Mouse (Mus musculus) left cerebral cortex, postnatal 14 days (tissue): Measurements from ENCODE around the gene Tgm3. TPM values are rescaled to one million over a fixed set of nuclear protein-coding genes. Genes with fewer than 3 reads are reported as not detected.
A peak's percentile ranks its signal among the peaks of the same experiment; 100 is the strongest.

Experiments used
- DNase-seq, 2 experiments: peaks; one replicate each; pipeline ENCODE4 v3.0.0; 2021 to 2022; ENCODE audit warnings: low spot score in 2 of 2, mixed read lengths in 1 of 2
- intact Hi-C: fragments of 180-260 bp; cut with DNase I; formaldehyde crosslinking; loops from one replicate; pipeline ENCODE4 v1.15.1; 2025
- microRNA-seq, 2 experiments: library from miRNA; unstranded; fragments of <30 nt; microRNA quantifications; one replicate each; pipeline ENCODE4 v1.2.0; 2022
- total RNA-seq, 2 experiments: library from RNA; stranded (reverse); gene quantifications; 2 replicates each; pipeline ENCODE4 v1.2.3; 2021

Gene Tgm3
- total RNA-seq, 2 experiments from 2014 or later: 4.0 to 5.5 TPM

- intact Hi-C loops: loop anchor here (10.0 kb wide), 1 partner anchor 53 kb away; no protein-coding TSS in a partner anchor
- no peak for DNase-seq
These were observed 35.8 kb downstream of the Tgm3 start for GRCm38 (mm10) chr2:130047923-130048440.

GRCm38 (mm10) chr2:130048792-130049191 is 36.6 kb downstream of the Tgm3 start:
- intact Hi-C loops: loop anchor here (10.0 kb wide), 1 partner anchor 54 kb away; no protein-coding TSS in a partner anchor
- no peak for DNase-seq

- DNase-seq: peak; percentile 58 to 72
- intact Hi-C loops: loop anchor here (2.0 to 5.0 kb wide), 2 partner anchors 153 to 176 kb away; no protein-coding TSS in a partner anchor
These were observed 46.0 kb downstream of the Tgm3 start for GRCm38 (mm10) chr2:130058149-130058548.

GRCm38 (mm10) chr2:130068228-130068627 is 56.1 kb downstream of the Tgm3 start:
- intact Hi-C loops: loop anchor here (2.0 kb wide), 1 partner anchor 99 kb away; no protein-coding TSS in a partner anchor

GRCm38 (mm10) chr2:130070396-130070795 is 58.2 kb downstream of the Tgm3 start:
- intact Hi-C loops: loop anchor here (5.0 kb wide), 1 partner anchor 177 kb away; no protein-coding TSS in a partner anchor
- no peak for DNase-seq

More at GRCm38 (mm10) chr2:130068228-130068627, 56.1 kb downstream of the Tgm3 start:
- DNase-seq: peak; percentile 52 to 64

Small RNAs within 50 kb of the gene (microRNA-seq; reads per million reads assigned to microRNA genes)
- gene Mir6339: 0 reads per million in 2 experiments

Other genes starting within 250 kb of the Tgm3 start
- 10 to 100 TPM; 25.8 to 26.7 TPM for gene Stk35, start 211.8 kb upstream of the Tgm3 start, total RNA-seq
- gene Tgm6, start 100.1 kb downstream of the Tgm3 start, total RNA-seq: under 1 TPM; 0.32 to 0.33 TPM
- gene Snrpb, start 167.1 kb downstream of the Tgm3 start, total RNA-seq: 100 to 1,000 TPM; 103 to 105 TPM
- not detected for gene Tmc2, start 182.8 kb downstream of the Tgm3 start, total RNA-seq